Mouse (Mus musculus) naive thymus-derived CD4-positive, alpha-beta T cell, adult 2 months (primary cell): ENCODE measurements around the gene Fam229b.

Experiments used
- DNase-seq: peaks from one replicate; pipeline ENCODE4 v3.0.0-alpha.2; 2011; ENCODE audit warnings: low read depth

Gene Fam229b

GRCm38 (mm10) chr10:39133462-39134310 lies at the start of gene Fam229b, which contains the start of gene Tube1:
Gene Fam229b (minus strand): TSS chr10:39133914.
Gene Tube1 (plus strand): TSS chr10:39133976.
- peak; percentile 95 for DNase-seq

GRCm38 (mm10) chr10:39176981-39177380 lies 43.3 kb upstream of the Fam229b start:
- no peak for DNase-seq

GRCm38 (mm10) chr10:39173077-39173476 lies 39.4 kb upstream of the Fam229b start:
- no peak for DNase-seq

DNA sequence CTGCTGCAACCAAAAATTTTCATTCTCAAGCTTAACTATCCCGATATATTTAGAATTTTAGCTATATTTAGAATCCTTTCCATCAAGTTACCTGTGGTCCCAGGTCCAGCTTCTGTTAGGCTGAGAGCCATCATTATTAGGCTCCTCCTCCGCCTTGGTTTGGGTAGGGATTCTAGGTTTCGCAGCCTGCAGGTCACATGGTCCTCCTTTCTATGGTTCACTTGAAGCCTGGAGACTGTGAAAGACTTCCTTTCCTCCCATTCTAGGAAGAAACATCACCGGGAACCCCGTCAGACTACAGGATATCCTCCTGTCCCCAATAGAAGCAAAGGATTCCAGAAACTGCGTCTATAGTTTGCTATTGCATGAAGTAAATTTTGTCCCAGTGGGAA lies 38.8 kb upstream of the Fam229b start:
- DNase-seq, result no peak

GRCm38 (mm10) chr10:39171603-39172539 lies 38.2 kb upstream of the Fam229b start:
- peak; percentile 96 for DNase-seq

DNA sequence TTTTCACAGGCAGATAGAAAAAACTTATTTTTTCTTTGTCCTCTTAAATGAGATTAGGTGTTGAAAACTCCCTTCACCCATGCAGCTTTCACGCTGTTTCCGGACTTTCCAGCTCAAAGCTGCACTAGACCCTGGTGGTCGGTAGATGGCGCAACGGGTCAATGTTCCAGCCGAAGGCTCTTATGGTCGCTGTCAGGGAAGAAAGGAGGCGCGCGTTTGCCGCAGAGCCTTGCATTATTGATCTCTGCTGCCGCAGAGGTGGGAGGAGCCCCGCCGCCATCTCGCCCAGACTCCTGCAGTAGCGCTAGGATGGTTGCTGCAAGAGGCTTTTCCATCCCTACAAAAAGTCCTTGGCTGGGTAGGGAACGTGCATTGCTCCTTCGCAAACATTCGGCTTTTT lies 37.4 kb upstream of the Fam229b start:
- peak; percentile 97 for DNase-seq

DNA sequence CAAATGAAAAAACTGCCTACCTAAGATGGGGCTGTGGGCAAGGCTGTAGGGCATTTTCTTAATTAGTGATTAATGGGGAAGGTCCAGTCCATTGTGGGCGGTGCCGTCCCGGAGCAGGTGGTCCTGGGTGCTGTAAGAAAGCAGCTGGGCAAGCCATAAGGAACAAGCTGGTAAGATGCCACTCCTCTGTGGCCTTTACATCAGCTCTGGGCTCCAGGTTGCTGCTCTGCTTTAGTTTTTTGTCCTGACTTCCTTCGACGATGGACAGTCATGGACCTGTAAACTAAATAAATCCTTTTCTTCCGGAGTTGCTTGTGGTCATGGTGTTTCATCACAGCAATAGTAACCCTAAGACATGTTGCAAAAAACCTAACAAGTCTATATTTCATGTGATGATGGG lies 37.0 kb upstream of the Fam229b start:
- no peak for DNase-seq

DNA sequence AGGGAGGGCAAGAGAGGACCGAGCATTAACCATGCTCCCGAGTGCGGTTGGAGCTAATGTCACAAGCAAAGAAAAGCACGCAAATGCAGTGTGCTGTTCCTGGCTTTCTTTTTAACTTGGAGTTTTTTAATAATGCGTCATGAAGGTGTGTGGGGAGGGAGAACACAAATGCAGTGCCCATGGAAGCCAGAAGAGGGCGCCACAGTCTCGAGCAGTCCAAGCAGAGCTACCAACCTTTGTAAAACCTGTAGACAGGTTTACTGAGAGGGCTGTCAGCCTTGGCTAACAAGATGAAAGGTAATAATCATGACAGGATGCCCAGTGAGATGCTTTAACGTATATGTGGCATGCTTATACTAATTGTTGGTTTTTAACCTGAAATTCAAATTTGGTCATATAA lies 36.5 kb upstream of the Fam229b start:
- DNase-seq, result peak; percentile 92

DNA sequence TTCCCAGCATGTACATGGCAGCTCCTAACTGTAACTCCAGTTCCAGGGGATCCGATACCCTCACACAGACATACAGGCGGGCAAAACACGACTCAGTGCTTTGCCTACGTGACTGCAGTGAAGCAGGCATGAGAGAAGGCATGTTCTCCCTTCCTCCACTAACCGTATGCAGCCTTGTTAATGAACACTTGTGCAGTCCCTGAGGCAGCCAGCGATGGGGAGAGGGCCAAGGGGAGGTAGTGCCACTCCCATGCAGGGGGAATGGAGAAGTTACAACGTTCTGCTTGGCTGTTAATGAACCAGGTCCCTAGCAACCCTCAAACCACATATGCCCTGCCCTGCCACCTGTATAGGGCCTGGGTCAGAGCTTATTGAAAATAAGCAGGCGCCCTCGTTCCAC lies 35.9 kb upstream of the Fam229b start:
- DNase-seq, result no peak

GRCm38 (mm10) chr10:39167611-39168010 lies 33.9 kb upstream of the Fam229b start:
- DNase-seq, result no peak

GRCm38 (mm10) chr10:39165632-39166115 lies 32.0 kb upstream of the Fam229b start:
- no peak for DNase-seq

DNA sequence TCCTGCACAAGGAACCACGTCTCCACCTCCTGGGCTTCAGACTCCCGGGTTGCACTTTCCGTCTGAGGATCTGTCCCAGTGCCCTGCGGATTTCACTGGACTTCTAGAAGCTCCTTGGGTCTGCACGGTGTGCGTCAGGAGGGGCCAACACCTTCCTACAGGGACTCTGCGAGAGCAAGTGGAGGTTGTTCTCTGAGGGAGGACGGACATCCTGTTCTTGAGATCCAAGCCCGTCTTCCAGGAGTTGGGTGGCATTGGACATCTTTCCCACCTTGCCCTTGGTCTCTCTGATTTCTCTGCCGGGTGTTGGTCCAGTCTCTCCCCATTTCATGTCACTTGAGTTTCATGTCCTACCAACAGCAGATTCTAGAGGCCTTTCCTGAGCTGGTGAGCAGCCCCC lies 30.0 kb upstream of the Fam229b start, which contains the start of gene Ccn6:
Gene Ccn6, minus strand, starts transcription at position 101 of the 400 bp plus-strand sequence.
- no peak for DNase-seq

DNA sequence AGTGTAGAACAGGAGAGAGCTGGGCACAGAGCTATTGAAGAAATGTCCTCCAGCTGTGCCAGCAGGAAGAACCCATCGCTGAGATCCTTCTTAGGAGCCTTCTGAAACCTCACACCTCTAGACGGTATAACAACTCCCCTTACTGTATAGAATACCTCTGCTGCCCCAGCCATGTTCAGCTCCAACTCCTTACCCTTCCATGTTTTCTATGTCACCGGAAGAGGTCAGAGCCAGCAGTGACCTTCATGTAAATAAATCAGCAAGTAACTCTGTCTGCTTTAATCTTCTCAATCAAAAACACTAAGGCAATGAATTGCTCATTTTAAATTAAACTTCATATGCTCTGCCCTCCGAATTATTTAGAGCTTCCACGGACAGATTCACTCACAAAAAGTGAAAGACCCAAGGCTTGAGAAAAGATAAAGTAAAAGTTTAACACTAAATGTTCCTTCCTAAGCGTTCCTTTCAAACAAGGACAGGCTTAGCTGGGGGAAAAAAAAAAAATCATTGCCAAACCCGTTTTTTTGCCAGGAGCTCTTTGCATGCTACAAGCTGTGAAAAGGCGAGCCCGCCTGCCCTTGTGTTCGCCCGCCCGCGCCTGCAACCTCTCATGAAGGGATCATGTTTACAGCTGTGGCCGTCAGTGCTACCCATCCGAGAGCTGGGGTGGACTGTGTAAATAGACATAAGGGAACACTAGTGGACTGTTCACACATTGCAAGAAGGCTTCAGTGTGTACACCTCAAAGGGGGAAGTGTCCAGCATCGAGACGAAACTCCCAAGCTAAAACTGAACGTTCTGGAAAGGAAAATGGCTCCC lies 29.2 kb upstream of the Fam229b start:
- no peak for DNase-seq

GRCm38 (mm10) chr10:39161406-39161805 lies 27.7 kb upstream of the Fam229b start:
- DNase-seq, result no peak

GRCm38 (mm10) chr10:39158306-39158705 lies 24.6 kb upstream of the Fam229b start:
- DNase-seq, result no peak

DNA sequence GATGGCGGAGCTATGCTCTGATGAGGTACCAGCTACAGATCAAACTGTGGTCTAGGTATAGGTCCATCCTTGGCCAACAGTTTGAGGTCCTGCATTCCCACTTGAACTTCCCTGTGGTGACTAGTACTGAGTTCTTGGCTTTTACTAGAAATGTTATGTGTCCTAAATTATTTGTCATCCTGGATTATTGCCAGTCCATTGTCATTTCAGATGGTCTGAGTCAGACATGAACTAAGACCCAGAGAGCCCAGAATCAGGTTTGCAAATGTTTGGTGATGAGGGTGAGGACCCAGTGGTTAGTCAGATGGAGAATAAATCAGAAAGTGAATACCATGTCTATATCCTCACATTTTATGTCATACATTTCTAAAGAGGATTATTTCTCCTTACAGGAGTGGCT lies 23.6 kb upstream of the Fam229b start:
- no peak for DNase-seq

- no peak for DNase-seq
Measured at GRCm38 (mm10) chr10:39156719-39157118, 23.0 kb upstream of the Fam229b start.

- no peak for DNase-seq
Measured at GRCm38 (mm10) chr10:39142216-39142615, 8.5 kb upstream of the Fam229b start.

GRCm38 (mm10) chr10:39141401-39141800 lies 7.7 kb upstream of the Fam229b start:
- no peak for DNase-seq

DNA sequence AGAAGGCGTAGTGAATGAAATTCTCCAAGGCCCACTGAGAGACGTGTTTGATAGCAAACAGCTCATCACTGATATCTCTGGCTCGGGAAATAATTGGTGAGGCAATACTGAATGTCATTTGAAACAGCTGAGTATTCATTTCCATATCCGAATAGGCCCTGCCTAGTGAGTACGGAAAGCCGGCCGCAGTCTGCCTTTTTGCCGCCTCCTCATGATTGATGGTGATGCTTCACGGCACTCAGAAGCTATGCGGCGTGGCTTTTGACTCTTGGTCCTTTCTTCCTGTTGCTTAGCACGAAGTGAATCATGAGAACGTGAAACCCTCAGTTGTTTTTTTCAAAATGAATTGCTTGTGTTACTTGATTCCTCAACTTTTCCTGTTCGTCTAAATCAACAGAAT lies 7.1 kb upstream of the Fam229b start:
- no peak for DNase-seq

- no peak for DNase-seq
Measured at GRCm38 (mm10) chr10:39138761-39139160, 5.0 kb upstream of the Fam229b start.

- no peak for DNase-seq
Measured at GRCm38 (mm10) chr10:39137766-39138165, 4.1 kb upstream of the Fam229b start.
